20 mouse cellular contexts compared by ENCODE assay signal in the genomic region with DNA sequence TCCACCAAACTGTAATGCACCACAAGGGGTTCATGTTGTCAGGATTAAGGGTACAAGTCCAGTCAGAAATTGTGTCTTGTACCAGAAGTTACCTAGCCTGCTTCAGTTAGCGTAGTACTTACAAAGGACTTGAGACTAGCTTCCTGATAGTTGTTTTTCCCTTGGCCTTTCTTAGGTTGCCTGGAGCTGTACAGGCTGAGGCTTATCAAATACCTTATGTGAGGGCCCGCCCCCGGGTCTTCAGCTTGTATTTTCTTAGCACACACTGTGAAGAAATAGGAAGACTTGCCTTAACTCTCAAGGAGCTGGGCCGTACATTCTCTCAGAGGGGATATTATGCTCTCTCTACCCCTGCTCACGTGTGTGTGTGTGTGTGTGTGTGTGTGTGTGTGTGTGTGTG. TPM values are rescaled to one million over a fixed set of nuclear protein-coding genes. Genes with fewer than 3 reads are reported as not detected.
DNase-seq lines count a peak whose midpoint lies in the region; ATAC-seq and TF ChIP-seq lines count a peak whose summit lies in the region.
"Had no signal": no experiment of that assay in that cellular context is flagged by ENCODE, and none has a peak within 500 bp of the region (broad histone marks: within the 10 kb centered on the region; RNA-seq: fewer than 3 reads in every experiment).

No protein-coding gene starts in this region.

- H3K4me2 ChIP-seq in heart, embryonic 11.5 days = no peak overlapping the region
- H3K4me2 ChIP-seq: heart, embryonic 15.5 days; hindbrain, embryonic 15.5 days had no signal

- no peaks in the 10 kb centered on the region for H3K9me3 ChIP-seq in heart, embryonic 11.5 days (replicated peaks; ENCODE audit: control insufficient read depth, low read length)
- H3K9me3 ChIP-seq: embryonic facial prominence, embryonic 10.5 days; forebrain, embryonic 10.5 days; heart, embryonic 10.5 days; heart, embryonic 15.5 days; hindbrain, embryonic 15.5 days had no signal

- 70% methylated on average over 5 of the region's 5 CpGs for WGBS in heart, embryonic 11.5 days (ENCODE audit: insufficient replicate concordance)

- ATAC-seq in heart, embryonic 11.5 days (replicated peaks; ENCODE audit: insufficient number of reproducible peaks, low FRiP score, low TSS enrichment) = no peak
- ATAC-seq in activated CD4-positive, CD25-positive, alpha-beta regulatory T cell, adult 4 months = no peak
- ATAC-seq in erythroblast, adult 5-6 weeks (replicated peaks; ENCODE audit: low FRiP score, poor library complexity, severe bottlenecking) = no peak
- ATAC-seq: forebrain, embryonic 16.5 days; inflammation-experienced regulatory T-cells, adult 6 months; intestine, postnatal 0 days had no signal

- no peak overlapping the region for H3K4me3 ChIP-seq in heart, embryonic 11.5 days (ENCODE audit: low read depth, low read length)
- H3K4me3 ChIP-seq in layer of hippocampus, adult 2 months = no peak overlapping the region
- no peak overlapping the region for H3K4me3 ChIP-seq in cortical plate, adult 2 months (ENCODE audit: insufficient read depth, low read length)
- H3K4me3 ChIP-seq: embryonic facial prominence, embryonic 10.5 days; erythroblast, embryonic 14.5 days; forebrain, embryonic 10.5 days; heart, embryonic 10.5 days; heart, embryonic 15.5 days; hindbrain, embryonic 15.5 days had no signal

- peak overlapping the region; percentile 5; the same call in 1 of the 2 replicates for H3K27ac ChIP-seq in heart, embryonic 11.5 days (ENCODE audit: low read depth, low read length)
- peak overlapping the region; percentile 72; the same call in 1 of the 2 replicates for H3K27ac ChIP-seq in layer of hippocampus, adult 2 months
- peak overlapping the region; percentile 29; the same call in 1 of the 2 replicates for H3K27ac ChIP-seq in cortical plate, adult 2 months (ENCODE audit: insufficient read depth, low read length)
- H3K27ac ChIP-seq: embryonic facial prominence, embryonic 10.5 days; forebrain, embryonic 10.5 days; heart, embryonic 10.5 days; heart, embryonic 15.5 days; hindbrain, embryonic 15.5 days had no signal

- no peaks in the 10 kb centered on the region for H3K4me1 ChIP-seq in heart, embryonic 11.5 days (ENCODE audit: control insufficient read depth, insufficient read depth, low read length)
- peaks cover 2% of the 10 kb centered on the region for H3K4me1 ChIP-seq in cortical plate, adult 2 months (ENCODE audit: control insufficient read depth, insufficient read depth, low read length)

- H3K36me3 ChIP-seq in heart, embryonic 11.5 days (ENCODE audit: control insufficient read depth, insufficient read depth, low read length) = no peaks in the 10 kb centered on the region
- H3K36me3 ChIP-seq: heart, embryonic 15.5 days; hindbrain, embryonic 15.5 days had no signal

- no peak overlapping the region for H3K9ac ChIP-seq in heart, embryonic 11.5 days (ENCODE audit: low read depth, low read length)
- H3K9ac ChIP-seq: heart, embryonic 15.5 days; hindbrain, embryonic 15.5 days had no signal

- no peak for TF ChIP-seq CTCF in layer of hippocampus, adult 2 months (conservative IDR thresholded peaks at IDR 0.05)
- TF ChIP-seq CTCF in cortical plate, adult 2 months (IDR thresholded peaks at IDR 0.05; ENCODE audit: extremely low read depth, insufficient read depth, low read length) = no peak

- no peaks in the 10 kb centered on the region for H3K27me3 ChIP-seq in heart, embryonic 11.5 days (ENCODE audit: control insufficient read depth, insufficient read depth, low read length)
- H3K27me3 ChIP-seq: heart, embryonic 15.5 days had no signal

- TF ChIP-seq POLR2A in cortical plate, adult 2 months (IDR thresholded peaks at IDR 0.05; ENCODE audit: extremely low read depth, insufficient read depth, low read length) = no peak

- DNase-seq in heart, postnatal 4 days = no peak
- no peak for DNase-seq in layer of hippocampus, adult 2 months (ENCODE audit: low spot score in 2 of 2)
- DNase-seq in layer of hippocampus, adult 11-12 months (ENCODE audit: low spot score) = no peak
- DNase-seq: adrenal gland, postnatal 14 days; gastrocnemius, postnatal 10 days; heart, adult 18-20 months; heart, postnatal 14 days had no signal

RNA-seq across cellular contexts. Expression of gene Ak4, which starts 4.5 kb away (rescaled TPM):
- 9.4 and 18.1 TPM in 2 replicates for polyA plus RNA-seq in heart, embryonic 11.5 days (2014; fragmentation: Nextera tagmentation; extraction: Ambion mirVana)
- 10 to 100 TPM; 16.2 to 17.4 TPM for total RNA-seq in heart, postnatal 4 days (2021)
- total RNA-seq in layer of hippocampus, adult 2 months (2021) = 10 to 100 TPM; 63.0 to 63.2 TPM
- 31.7 and 33.6 TPM in 2 replicates for polyA plus RNA-seq in cortical plate, adult 2 months (2012; rRNA removed)
- polyA plus RNA-seq in activated CD4-positive, CD25-positive, alpha-beta regulatory T cell, adult 4 months (2017; shearing (Covaris generic)) = under 1 TPM in 1 of 2 experiments, not detected in 1; 0.59 TPM
- total RNA-seq in erythroblast, adult 5-6 weeks (2015; ENCODE audit: low replicate concordance) = 1.5 and 3.8 TPM in 2 replicates
- 0.84 and 2.2 TPM in 2 replicates for total RNA-seq in erythroblast, adult 5-6 weeks (2017; ENCODE audit: low replicate concordance)

Comparison
In these comparisons a context has a peak if more than half of its experiments do, and no peak if none do; other contexts are left out.
1. H3K27ac ChIP-seq: peak in every context shown above with its lines; median percentile 72 in layer of hippocampus, adult 2 months; 29 in cortical plate, adult 2 months; 5 in heart, embryonic 11.5 days.